In the genomic region with DNA sequence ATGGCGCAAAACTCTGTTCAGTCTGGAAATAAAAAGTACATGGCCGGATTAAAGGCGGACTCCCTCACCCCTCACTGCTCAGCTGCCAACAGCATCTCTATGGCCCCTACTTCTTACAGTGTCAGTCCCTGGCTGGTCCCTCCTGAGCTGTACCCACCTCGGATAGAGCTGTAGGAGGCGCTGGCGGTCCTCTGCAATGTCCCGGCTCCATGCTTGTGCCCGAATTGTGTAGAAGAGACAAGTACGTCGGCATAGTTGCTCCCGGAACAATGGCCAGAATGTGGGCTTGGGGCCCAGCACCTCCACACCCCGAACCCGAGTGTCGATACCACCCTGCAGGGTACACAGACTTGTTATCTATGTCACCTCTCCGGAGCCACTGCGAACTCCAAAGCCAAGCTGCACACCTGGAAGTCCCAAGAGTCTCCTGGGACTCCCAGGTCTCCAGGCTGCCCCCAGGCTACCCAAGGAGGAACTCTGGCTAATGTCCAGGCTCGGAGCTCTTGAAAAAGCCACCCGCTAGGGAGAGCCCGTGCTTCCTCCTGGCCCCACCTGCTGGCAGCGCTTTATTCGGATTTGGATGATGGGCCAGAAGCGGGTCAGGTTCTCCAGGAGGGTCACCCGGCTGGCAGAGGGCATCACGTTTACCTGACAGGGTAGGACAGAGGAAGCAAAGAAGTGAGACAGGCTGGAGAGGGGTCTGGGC, we compare ENCODE assay signal across 12 mouse cellular contexts. TPM values are rescaled to one million over a fixed set of nuclear protein-coding genes. Genes with fewer than 3 reads are reported as not detected.
DNase-seq lines count a peak whose midpoint lies in the region; ATAC-seq and TF ChIP-seq lines count a peak whose summit lies in the region.
"Had no signal": no experiment of that assay in that cellular context is flagged by ENCODE, and none has a peak within 500 bp of the region (broad histone marks: within the 10 kb centered on the region; RNA-seq: fewer than 3 reads in every experiment).

No protein-coding gene starts in this region.

- no peak for TF ChIP-seq EP300 in stomach, postnatal 0 days (optimal IDR thresholded peaks at IDR 0.05)

- H3K4me3 ChIP-seq in heart, embryonic 13.5 days, result 0 out of 2 replicates have a peak overlapping the region, but pooled peaks have one; percentile 6
- no peak overlapping the region for H3K4me3 ChIP-seq in midbrain, embryonic 14.5 days (replicated peaks; ENCODE audit: low read depth, low read length)
- no peak overlapping the region for H3K4me3 ChIP-seq in midbrain, embryonic 10.5 days
- H3K4me3 ChIP-seq in embryonic facial prominence, embryonic 11.5 days (ENCODE audit: low read depth, low read length), result no peak overlapping the region
- no peak overlapping the region for H3K4me3 ChIP-seq in stomach, postnatal 0 days (ENCODE audit: low read depth, low read length)
- H3K4me3 ChIP-seq: kidney, embryonic 15.5 days had no signal

- no peak overlapping the region for H3K4me2 ChIP-seq in heart, embryonic 13.5 days
- H3K4me2 ChIP-seq in midbrain, embryonic 14.5 days (ENCODE audit: low read length), result no peak overlapping the region
- no peak overlapping the region for H3K4me2 ChIP-seq in embryonic facial prominence, embryonic 11.5 days (ENCODE audit: low read depth, low read length)
- H3K4me2 ChIP-seq in stomach, postnatal 0 days (replicated peaks; ENCODE audit: low read depth), result no peak overlapping the region
- H3K4me2 ChIP-seq: kidney, embryonic 15.5 days had no signal

- no peak overlapping the region for H3K27ac ChIP-seq in heart, embryonic 13.5 days (replicated peaks)
- H3K27ac ChIP-seq in midbrain, embryonic 14.5 days (replicated peaks; ENCODE audit: low read depth, low read length), result no peak overlapping the region
- no peak overlapping the region for H3K27ac ChIP-seq in midbrain, embryonic 10.5 days (replicated peaks)
- no peak overlapping the region for H3K27ac ChIP-seq in embryonic facial prominence, embryonic 11.5 days (replicated peaks; ENCODE audit: low read depth, low read length)
- H3K27ac ChIP-seq in stomach, postnatal 0 days (replicated peaks), result no peak overlapping the region
- H3K27ac ChIP-seq: kidney, embryonic 15.5 days had no signal

- TF ChIP-seq CTCF in stomach, postnatal 0 days (IDR thresholded peaks at IDR 0.05; ENCODE audit: low read depth), result peak; percentile 59

- peaks cover 45% of the 10 kb centered on the region for H3K27me3 ChIP-seq in heart, embryonic 13.5 days (replicated peaks)
- no peaks in the 10 kb centered on the region for H3K27me3 ChIP-seq in midbrain, embryonic 14.5 days (ENCODE audit: control insufficient read depth, insufficient read depth, low read length)
- H3K27me3 ChIP-seq in midbrain, embryonic 10.5 days (ENCODE audit: low read depth, poor library complexity, severe bottlenecking), result peaks cover 50% of the 10 kb centered on the region
- H3K27me3 ChIP-seq in embryonic facial prominence, embryonic 11.5 days (ENCODE audit: control insufficient read depth, insufficient read depth, low read length), result peaks cover 8% of the 10 kb centered on the region; the same call in 1 of the 2 replicates
- no peaks in the 10 kb centered on the region for H3K27me3 ChIP-seq in stomach, postnatal 0 days (ENCODE audit: control insufficient read depth, insufficient read depth, low read length)

- no peak overlapping the region for H3K9ac ChIP-seq in heart, embryonic 13.5 days
- H3K9ac ChIP-seq in midbrain, embryonic 14.5 days (replicated peaks; ENCODE audit: low read length), result no peak overlapping the region
- no peak overlapping the region for H3K9ac ChIP-seq in embryonic facial prominence, embryonic 11.5 days (replicated peaks; ENCODE audit: low read length)
- H3K9ac ChIP-seq in stomach, postnatal 0 days (ENCODE audit: low read length), result no peak overlapping the region
- H3K9ac ChIP-seq: kidney, embryonic 15.5 days; liver, postnatal 0 days had no signal

- intact Hi-C loops in heart, postnatal 25 days (cut with DNase I), result no loop called here

- H3K9me3 ChIP-seq in heart, embryonic 13.5 days, result no peaks in the 10 kb centered on the region
- no peaks in the 10 kb centered on the region for H3K9me3 ChIP-seq in midbrain, embryonic 14.5 days (ENCODE audit: control insufficient read depth, low read length)
- no peaks in the 10 kb centered on the region for H3K9me3 ChIP-seq in midbrain, embryonic 10.5 days (replicated peaks)
- H3K9me3 ChIP-seq in embryonic facial prominence, embryonic 11.5 days (replicated peaks; ENCODE audit: control insufficient read depth, low read length), result no peaks in the 10 kb centered on the region
- no peaks in the 10 kb centered on the region for H3K9me3 ChIP-seq in stomach, postnatal 0 days (ENCODE audit: control insufficient read depth, low read length)
- H3K9me3 ChIP-seq: kidney, embryonic 15.5 days had no signal

- ATAC-seq in heart, embryonic 13.5 days (ENCODE audit: extremely low read depth, insufficient number of reproducible peaks, low FRiP score, low TSS enrichment), result no peak
- ATAC-seq in midbrain, embryonic 14.5 days (ENCODE audit: low FRiP score, low TSS enrichment), result no peak
- ATAC-seq in embryonic facial prominence, embryonic 11.5 days (replicated peaks; ENCODE audit: insufficient number of reproducible peaks, low FRiP score, low TSS enrichment, low read depth), result no peak
- ATAC-seq in stomach, postnatal 0 days (ENCODE audit: low FRiP score, low TSS enrichment), result no peak
- ATAC-seq: activated CD4-positive, CD25-positive, alpha-beta regulatory T cell, adult 4 months; liver, postnatal 0 days had no signal

- no peak for DNase-seq in heart, postnatal 25 days (ENCODE audit: low spot score)
- peak; percentile 14 for DNase-seq in midbrain, embryonic 14.5 days
- DNase-seq in midbrain, embryonic 10.5 days (ENCODE audit: low spot score), result no peak
- DNase-seq in embryonic facial prominence, embryonic 11.5 days (ENCODE audit: low spot score), result peak; percentile 17
- DNase-seq in stomach, postnatal 0 days (ENCODE audit: low spot score), result no peak
- DNase-seq in gastrocnemius, postnatal 4 days (ENCODE audit: low spot score in 2 of 2), result no peak
- DNase-seq: heart, postnatal 14 days; liver, postnatal 0 days; right cerebral cortex, adult 18-20 months had no signal

- 45% methylated on average over 24 of the region's 24 CpGs for WGBS in heart, embryonic 13.5 days
- 32% methylated on average over 24 of the region's 24 CpGs for WGBS in midbrain, embryonic 14.5 days
- 35% methylated on average over 24 of the region's 24 CpGs for WGBS in midbrain, embryonic 10.5 days
- WGBS in embryonic facial prominence, embryonic 11.5 days, result 33% methylated on average over 24 of the region's 24 CpGs
- 39% methylated on average over 24 of the region's 24 CpGs for WGBS in stomach, postnatal 0 days

- peaks cover 20% of the 10 kb centered on the region for H3K4me1 ChIP-seq in heart, embryonic 13.5 days
- no peaks in the 10 kb centered on the region for H3K4me1 ChIP-seq in midbrain, embryonic 14.5 days (ENCODE audit: control insufficient read depth, insufficient read depth, low read length)
- H3K4me1 ChIP-seq in midbrain, embryonic 10.5 days, result peaks cover 28% of the 10 kb centered on the region
- no peaks in the 10 kb centered on the region; the same call in 1 of the 2 replicates for H3K4me1 ChIP-seq in embryonic facial prominence, embryonic 11.5 days (ENCODE audit: control insufficient read depth, insufficient read depth, low read length)
- no peaks in the 10 kb centered on the region for H3K4me1 ChIP-seq in stomach, postnatal 0 days (replicated peaks; ENCODE audit: control insufficient read depth, insufficient read depth)

- peaks cover 11% of the 10 kb centered on the region; the same call in 1 of the 2 replicates for H3K36me3 ChIP-seq in heart, embryonic 13.5 days
- H3K36me3 ChIP-seq in midbrain, embryonic 14.5 days (ENCODE audit: control insufficient read depth, insufficient read depth, low read length), result peaks cover 43% of the 10 kb centered on the region
- H3K36me3 ChIP-seq in midbrain, embryonic 10.5 days, result no peaks in the 10 kb centered on the region
- no peaks in the 10 kb centered on the region for H3K36me3 ChIP-seq in embryonic facial prominence, embryonic 11.5 days (replicated peaks; ENCODE audit: control insufficient read depth, insufficient read depth, low read depth, low read length)
- no peaks in the 10 kb centered on the region for H3K36me3 ChIP-seq in stomach, postnatal 0 days (ENCODE audit: control insufficient read depth, insufficient read depth, low read length)
- H3K36me3 ChIP-seq: kidney, embryonic 15.5 days had no signal

RNA-seq across cellular contexts. Expression of a gene that starts 24.1 kb away (rescaled TPM):
- polyA plus RNA-seq in heart, embryonic 13.5 days (2015; fragmentation: Nextera tagmentation; extraction: Ambion mirVana), result 4.5 and 5.0 TPM in 2 replicates
- total RNA-seq in heart, postnatal 25 days (2021), result 10 to 100 TPM; 19.4 to 19.5 TPM
- 13.6 and 20.6 TPM in 2 replicates for polyA plus RNA-seq in midbrain, embryonic 14.5 days (2014; fragmentation: Nextera tagmentation; extraction: Ambion mirVana)
- 4.4 and 6.3 TPM in 2 replicates for polyA plus RNA-seq in midbrain, embryonic 10.5 days (2016; fragmentation: Nextera tagmentation; extraction: Ambion mirVana)
- polyA plus RNA-seq in embryonic facial prominence, embryonic 11.5 days (2014; fragmentation: Nextera tagmentation; extraction: Ambion mirVana), result 3.5 and 3.7 TPM in 2 replicates
- 1.9 and 2.6 TPM in 2 replicates for polyA plus RNA-seq in stomach, postnatal 0 days (2015; fragmentation: Nextera tagmentation; extraction: Ambion mirVana)
- total RNA-seq in gastrocnemius, postnatal 4 days (2021), result 10 to 100 TPM; 13.5 to 15.0 TPM

RNA-seq across cellular contexts. Expression of a gene that starts 25.6 kb away (rescaled TPM):
- 24.7 and 32.5 TPM in 2 replicates for polyA plus RNA-seq in heart, embryonic 13.5 days (2015; fragmentation: Nextera tagmentation; extraction: Ambion mirVana)
- total RNA-seq in heart, postnatal 25 days (2021), result 1 to 10 TPM; 1.1 to 2.4 TPM
- 17.2 and 20.4 TPM in 2 replicates for polyA plus RNA-seq in midbrain, embryonic 14.5 days (2014; fragmentation: Nextera tagmentation; extraction: Ambion mirVana)
- 85.2 and 98.4 TPM in 2 replicates for polyA plus RNA-seq in midbrain, embryonic 10.5 days (2016; fragmentation: Nextera tagmentation; extraction: Ambion mirVana)
- 65.9 and 74.9 TPM in 2 replicates for polyA plus RNA-seq in embryonic facial prominence, embryonic 11.5 days (2014; fragmentation: Nextera tagmentation; extraction: Ambion mirVana)
- polyA plus RNA-seq in stomach, postnatal 0 days (2015; fragmentation: Nextera tagmentation; extraction: Ambion mirVana), result 23.8 and 24.7 TPM in 2 replicates
- 1 to 10 TPM; 3.6 to 5.2 TPM for total RNA-seq in gastrocnemius, postnatal 4 days (2021)

RNA-seq across cellular contexts. Expression of a gene that starts 33.9 kb away (rescaled TPM):
- 11.6 and 13.1 TPM in 2 replicates for polyA plus RNA-seq in heart, embryonic 13.5 days (2015; fragmentation: Nextera tagmentation; extraction: Ambion mirVana)
- 10 to 100 TPM; 98.7 to 99.3 TPM for total RNA-seq in heart, postnatal 25 days (2021)
- 4.2 and 5.9 TPM in 2 replicates for polyA plus RNA-seq in midbrain, embryonic 14.5 days (2014; fragmentation: Nextera tagmentation; extraction: Ambion mirVana)
- 5.0 and 6.5 TPM in 2 replicates for polyA plus RNA-seq in midbrain, embryonic 10.5 days (2016; fragmentation: Nextera tagmentation; extraction: Ambion mirVana)
- 6.4 and 11.1 TPM in 2 replicates for polyA plus RNA-seq in embryonic facial prominence, embryonic 11.5 days (2014; fragmentation: Nextera tagmentation; extraction: Ambion mirVana)
- 3.7 and 4.3 TPM in 2 replicates for polyA plus RNA-seq in stomach, postnatal 0 days (2015; fragmentation: Nextera tagmentation; extraction: Ambion mirVana)
- total RNA-seq in gastrocnemius, postnatal 4 days (2021), result 10 to 100 TPM; 81.5 to 84.4 TPM

RNA-seq across cellular contexts. Expression of a gene that starts 34.6 kb away (rescaled TPM):
- 0.10 and 0.12 TPM in 2 replicates for polyA plus RNA-seq in heart, embryonic 13.5 days (2015; fragmentation: Nextera tagmentation; extraction: Ambion mirVana)
- total RNA-seq in heart, postnatal 25 days (2021), result under 1 TPM; 0.20 to 0.34 TPM
- 6.1 and 6.2 TPM in 2 replicates for polyA plus RNA-seq in midbrain, embryonic 14.5 days (2014; fragmentation: Nextera tagmentation; extraction: Ambion mirVana)
- 0.81 and 1.8 TPM in 2 replicates for polyA plus RNA-seq in midbrain, embryonic 10.5 days (2016; fragmentation: Nextera tagmentation; extraction: Ambion mirVana)
- 0.38 and 0.63 TPM in 2 replicates for polyA plus RNA-seq in embryonic facial prominence, embryonic 11.5 days (2014; fragmentation: Nextera tagmentation; extraction: Ambion mirVana)
- polyA plus RNA-seq in stomach, postnatal 0 days (2015; fragmentation: Nextera tagmentation; extraction: Ambion mirVana), result 0.13 and 0.15 TPM in 2 replicates
- 1 to 10 TPM in 1 of 2 experiments, under 1 TPM in 1; 0.60 to 1.2 TPM for total RNA-seq in gastrocnemius, postnatal 4 days (2021)
- polyA plus RNA-seq: liver, postnatal 0 days had no signal

Comparison
In these comparisons a context has a peak if more than half of its experiments do, and no peak if none do; other contexts are left out.
1. DNase-seq: peak in midbrain, embryonic 14.5 days (single experiment) and embryonic facial prominence, embryonic 11.5 days (single experiment); none in heart, postnatal 25 days (single experiment), midbrain, embryonic 10.5 days (single experiment), stomach, postnatal 0 days (single experiment) and gastrocnemius, postnatal 4 days (0 of 2).